34 mouse cellular contexts compared by ENCODE assay signal in the genomic region with DNA sequence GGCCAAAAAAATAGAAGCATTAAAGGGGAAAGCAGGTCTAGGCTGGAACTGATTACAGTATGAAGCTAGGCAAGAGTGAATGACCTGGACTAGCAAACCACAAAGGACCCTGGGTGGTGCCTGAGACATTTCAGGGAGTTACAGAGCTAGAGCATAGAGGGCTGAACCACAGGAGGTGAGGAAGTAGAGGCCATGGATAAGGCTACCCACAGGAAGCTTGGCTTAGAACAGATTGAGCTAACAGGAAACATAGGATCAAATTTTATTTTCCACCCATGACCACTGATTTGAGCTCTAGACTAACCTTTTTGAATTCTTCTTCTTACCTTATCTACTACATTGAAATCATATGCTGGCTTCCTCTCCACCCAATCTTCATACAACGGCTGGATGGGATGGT. TPM values are rescaled to one million over a fixed set of nuclear protein-coding genes. Genes with fewer than 3 reads are reported as not detected.
DNase-seq lines count a peak whose midpoint lies in the region; ATAC-seq and TF ChIP-seq lines count a peak whose summit lies in the region.
"Had no signal": no experiment of that assay in that cellular context is flagged by ENCODE, and none has a peak within 500 bp of the region (broad histone marks: within the 10 kb centered on the region; RNA-seq: fewer than 3 reads in every experiment).

No protein-coding gene starts in this region.

- no peaks in the 10 kb centered on the region for H3K36me3 ChIP-seq in kidney, adult 2 months (ENCODE audit: control insufficient read depth, insufficient read depth, low read length)
- H3K36me3 ChIP-seq in MEL (ENCODE audit: control insufficient read depth in 1 of 2, insufficient read depth in 2 of 2, low read length in 2 of 2) = peaks cover 0 to 15% of the 10 kb centered on the region in 2 experiments; a peak in 2 of 4 replicates
- H3K36me3 ChIP-seq: embryonic facial prominence, embryonic 10.5 days; embryonic facial prominence, embryonic 15.5 days; forebrain, embryonic 12.5 days; heart, embryonic 13.5 days; hindbrain, embryonic 10.5 days; hindbrain, embryonic 15.5 days; limb, embryonic 12.5 days; liver, embryonic 12.5 days; midbrain, embryonic 12.5 days; neural tube, embryonic 13.5 days; stomach, embryonic 15.5 days had no signal

- H3K4me3 ChIP-seq in kidney, adult 2 months (ENCODE audit: insufficient read depth, low read depth, low read length) = no peak overlapping the region
- H3K4me3 ChIP-seq in MEL (ENCODE audit: control insufficient read depth in 1 of 2, insufficient read depth in 1 of 2, low read depth in 2 of 2, low read length in 2 of 2) = no peak overlapping the region
- no peak overlapping the region for H3K4me3 ChIP-seq in cortical plate, adult 2 months (ENCODE audit: insufficient read depth, low read length)
- H3K4me3 ChIP-seq: embryonic facial prominence, embryonic 10.5 days; embryonic facial prominence, embryonic 15.5 days; forebrain, embryonic 12.5 days; heart, adult 2 months; heart, embryonic 13.5 days; hindbrain, embryonic 10.5 days; hindbrain, embryonic 15.5 days; layer of hippocampus, adult 2 months; left cerebral cortex, adult 2 months; limb, embryonic 12.5 days; liver, embryonic 12.5 days; midbrain, embryonic 12.5 days; neural tube, embryonic 13.5 days; stomach, embryonic 15.5 days had no signal

- no peak overlapping the region for H3K9ac ChIP-seq in MEL (ENCODE audit: control insufficient read depth, low read depth, low read length, poor library complexity, severe bottlenecking)
- H3K9ac ChIP-seq: embryonic facial prominence, embryonic 15.5 days; forebrain, embryonic 12.5 days; forebrain, postnatal 0 days; heart, embryonic 13.5 days; hindbrain, embryonic 15.5 days; limb, embryonic 12.5 days; liver, embryonic 12.5 days; midbrain, embryonic 12.5 days; neural tube, embryonic 13.5 days; stomach, embryonic 15.5 days had no signal

- no peak for TF ChIP-seq POLR2A in kidney, adult 2 months (IDR thresholded peaks at IDR 0.05; ENCODE audit: low read depth, low read length)
- no peak for TF ChIP-seq POLR2A in MEL (IDR thresholded peaks at IDR 0.05; ENCODE audit: control insufficient read depth in 1 of 2, insufficient read depth in 1 of 2, low read depth in 1 of 2, low read length in 2 of 2, poor library complexity in 1 of 2)
- no peak for TF ChIP-seq POLR2A in cortical plate, adult 2 months (IDR thresholded peaks at IDR 0.05; ENCODE audit: extremely low read depth, insufficient read depth, low read length)

- no peaks in the 10 kb centered on the region; the same call in 1 of the 2 replicates for H3K79me2 ChIP-seq in MEL (ENCODE audit: control insufficient read depth, insufficient read depth, low read length, poor library complexity)

- peak; percentile 67 to 71 for TF ChIP-seq EP300 in MEL (IDR thresholded peaks at IDR 0.05; ENCODE audit: low read depth in 1 of 2, low read length in 2 of 2)

- DNase-seq in kidney, adult 2 months = no peak
- no peak for DNase-seq in kidney, adult 11 months
- peak; percentile 65 for DNase-seq in MEL (ENCODE audit: low read depth, low spot score)
- no peak for DNase-seq in cerebellum, adult 11-12 months
- DNase-seq: adrenal gland, adult 8-10 months; cerebellum, adult 11 months; cerebellum, adult 9-11 months; forebrain, postnatal 0 days; gastrocnemius, postnatal 14 days; heart, adult 2 months; heart, postnatal 10 days; kidney, adult 18-20 months; kidney, postnatal 36 days; lung, adult 2 months; lung, postnatal 10 days; thymus, adult 18-20 months; thymus, postnatal 25 days had no signal

- no peak for TF ChIP-seq CTCF in kidney, adult 2 months (conservative IDR thresholded peaks at IDR 0.05; ENCODE audit: insufficient read depth, insufficient read length, low read depth, low read length)
- no peak for TF ChIP-seq CTCF in MEL (IDR thresholded peaks at IDR 0.05 in 2 of 3, conservative IDR thresholded peaks at IDR 0.05 in 1 of 3; ENCODE audit: control insufficient read depth in 1 of 3, insufficient read depth in 1 of 3, low read depth in 2 of 3, low read length in 3 of 3, poor library complexity in 1 of 3, severe bottlenecking in 1 of 3)
- TF ChIP-seq CTCF in cortical plate, adult 2 months (IDR thresholded peaks at IDR 0.05; ENCODE audit: extremely low read depth, insufficient read depth, low read length) = no peak

- H3K27me3 ChIP-seq in kidney, adult 2 months (replicated peaks; ENCODE audit: control insufficient read depth, insufficient read depth, low read length) = no peaks in the 10 kb centered on the region
- H3K27me3 ChIP-seq in MEL (ENCODE audit: control insufficient read depth in 1 of 2, insufficient read depth in 2 of 2, low read length in 2 of 2) = no peaks in the 10 kb centered on the region
- H3K27me3 ChIP-seq: embryonic facial prominence, embryonic 15.5 days; forebrain, embryonic 12.5 days; heart, embryonic 13.5 days; hindbrain, embryonic 15.5 days; limb, embryonic 12.5 days; midbrain, embryonic 12.5 days; neural tube, embryonic 13.5 days; stomach, embryonic 15.5 days had no signal

- peak overlapping the region; percentile 3; the same call in 1 of the 2 replicates for H3K27ac ChIP-seq in kidney, adult 2 months (ENCODE audit: insufficient read depth, low read depth, low read length)
- H3K27ac ChIP-seq in MEL (ENCODE audit: control insufficient read depth, low read depth, low read length) = no peak overlapping the region
- peak overlapping the region; percentile 31; the same call in 1 of the 2 replicates for H3K27ac ChIP-seq in cortical plate, adult 2 months (ENCODE audit: insufficient read depth, low read length)
- H3K27ac ChIP-seq: embryonic facial prominence, embryonic 10.5 days; embryonic facial prominence, embryonic 15.5 days; forebrain, embryonic 12.5 days; heart, adult 2 months; heart, embryonic 13.5 days; hindbrain, embryonic 10.5 days; hindbrain, embryonic 15.5 days; left cerebral cortex, adult 2 months; limb, embryonic 12.5 days; liver, embryonic 12.5 days; midbrain, embryonic 12.5 days; neural tube, embryonic 13.5 days; stomach, embryonic 15.5 days had no signal

- WGBS in kidney, adult 2 months = 60% methylated on average over 1 of the region's 1 CpGs

- TF ChIP-seq RAD21 in MEL (IDR thresholded peaks at IDR 0.05; ENCODE audit: low read depth, low read length) = no peak

- ATAC-seq in megakaryocyte-erythroid progenitor cell, adult 5-6 weeks (replicated peaks; ENCODE audit: low FRiP score, low TSS enrichment, poor library complexity, severe bottlenecking) = peak; percentile 47; the same call in 1 of the 2 replicates
- ATAC-seq in cerebellum, adult (ENCODE audit: insufficient number of reproducible peaks, low FRiP score, low TSS enrichment) = no peak
- ATAC-seq: forebrain, postnatal 0 days; inflammation-experienced regulatory T-cells, adult 6 months; liver, embryonic 12.5 days had no signal

- no peaks in the 10 kb centered on the region for H3K9me3 ChIP-seq in MEL (replicated peaks; ENCODE audit: insufficient read depth, low read length)
- H3K9me3 ChIP-seq: embryonic facial prominence, embryonic 10.5 days; embryonic facial prominence, embryonic 15.5 days; forebrain, embryonic 12.5 days; hindbrain, embryonic 15.5 days; limb, embryonic 12.5 days; liver, embryonic 12.5 days; midbrain, embryonic 12.5 days; neural tube, embryonic 13.5 days; stomach, embryonic 15.5 days had no signal

- peaks cover 31% of the 10 kb centered on the region for H3K4me1 ChIP-seq in kidney, adult 2 months (ENCODE audit: control insufficient read depth, insufficient read depth, low read length)
- peaks cover 0 to 13% of the 10 kb centered on the region in 2 experiments; a peak in 2 of 4 replicates for H3K4me1 ChIP-seq in MEL (ENCODE audit: control insufficient read depth in 1 of 2, insufficient read depth in 2 of 2, low read length in 2 of 2)
- H3K4me1 ChIP-seq in cortical plate, adult 2 months (ENCODE audit: control insufficient read depth, insufficient read depth, low read length) = no peaks in the 10 kb centered on the region; the same call in 1 of the 2 replicates
- H3K4me1 ChIP-seq: embryonic facial prominence, embryonic 10.5 days; forebrain, embryonic 12.5 days; hindbrain, embryonic 10.5 days; hindbrain, embryonic 15.5 days; limb, embryonic 12.5 days; liver, embryonic 12.5 days; midbrain, embryonic 12.5 days; neural tube, embryonic 13.5 days; stomach, embryonic 15.5 days had no signal

TF ChIP-seq in MEL, 35 proteins besides CTCF, POLR2A, EP300 and RAD21 (continues in another document):
- no peak for TF ChIP-seq NRF1 (IDR thresholded peaks at IDR 0.05; ENCODE audit: insufficient read depth, low read depth, low read length, poor library complexity, severe bottlenecking)
- TF ChIP-seq RCOR1 (IDR thresholded peaks at IDR 0.05; ENCODE audit: low read depth, low read length) = peak; percentile 97
- no peak for TF ChIP-seq MXI1 (IDR thresholded peaks at IDR 0.05; ENCODE audit: low read depth, low read length)
- TF ChIP-seq POLR2AphosphoS2 (IDR thresholded peaks at IDR 0.05; ENCODE audit: low read length) = no peak
- TF ChIP-seq TAL1 (IDR thresholded peaks at IDR 0.05; ENCODE audit: low read length) = peak; percentile 60
- no peak for TF ChIP-seq SMC3 (IDR thresholded peaks at IDR 0.05; ENCODE audit: low read depth, low read length)
- no peak for TF ChIP-seq ZC3H11A (IDR thresholded peaks at IDR 0.05; ENCODE audit: low read depth, low read length)

RNA-seq across cellular contexts. Expression of gene Zhx3, which starts 12.4 kb away (rescaled TPM):
- polyA plus RNA-seq in kidney, adult 2 months (2012; rRNA removed) = 16.9 and 18.7 TPM in 2 replicates
- total RNA-seq in MEL (2012; rRNA removed) = 4.4 and 5.3 TPM in 2 replicates
- polyA plus RNA-seq in MEL (2012; ENCODE audit: insufficient read depth in 1 of 2, insufficient read length in 2 of 2, low read depth in 1 of 2, low replicate concordance in 2 of 2, missing spikeins in 1 of 2) = 1 to 10 TPM in 1 of 2 experiments, not detected in 1; 4.8 TPM
- polyA plus RNA-seq in cortical plate, adult 2 months (2012; rRNA removed) = 19.8 and 22.3 TPM in 2 replicates
- 4.9 and 6.4 TPM in 2 replicates for total RNA-seq in megakaryocyte-erythroid progenitor cell, adult 5-6 weeks (2014; fragmentation: Nextera tagmentation)
- total RNA-seq in megakaryocyte-erythroid progenitor cell, adult 5-6 weeks (2017) = 4.5 and 5.6 TPM in 2 replicates

RNA-seq across cellular contexts. Expression of gene Lpin3, which starts 20.1 kb away (rescaled TPM):
- 8.4 and 10.1 TPM in 2 replicates for polyA plus RNA-seq in kidney, adult 2 months (2012; rRNA removed)
- 0.07 and 0.08 TPM in 2 replicates for total RNA-seq in MEL (2012; rRNA removed)
- polyA plus RNA-seq in MEL (2012; ENCODE audit: insufficient read depth in 1 of 2, insufficient read length in 2 of 2, low read depth in 1 of 2, low replicate concordance in 2 of 2, missing spikeins in 1 of 2) = under 1 TPM in 1 of 2 experiments, not detected in 1; 0.17 TPM
- polyA plus RNA-seq in cortical plate, adult 2 months (2012; rRNA removed) = 1.1 and 1.3 TPM in 2 replicates
- not detected in 2 replicates for total RNA-seq in megakaryocyte-erythroid progenitor cell, adult 5-6 weeks (2014; fragmentation: Nextera tagmentation)
- total RNA-seq in megakaryocyte-erythroid progenitor cell, adult 5-6 weeks (2017) = not detected in 2 replicates

RNA-seq across cellular contexts. Expression of gene Emilin3, which starts 51.8 kb away (rescaled TPM):
- not detected in 2 replicates for polyA plus RNA-seq in kidney, adult 2 months (2012; rRNA removed)
- total RNA-seq in MEL (2012; rRNA removed) = not detected in 2 replicates
- polyA plus RNA-seq in MEL (2012; ENCODE audit: insufficient read depth in 1 of 2, insufficient read length in 2 of 2, low read depth in 1 of 2, low replicate concordance in 2 of 2, missing spikeins in 1 of 2) = not detected
- polyA plus RNA-seq in cortical plate, adult 2 months (2012; rRNA removed) = 0.10 and 0.21 TPM in 2 replicates
- total RNA-seq in megakaryocyte-erythroid progenitor cell, adult 5-6 weeks (2014; fragmentation: Nextera tagmentation) = not detected in 2 replicates
- not detected in 2 replicates for total RNA-seq in megakaryocyte-erythroid progenitor cell, adult 5-6 weeks (2017)
- total RNA-seq: adrenal gland, adult 8-10 months had no signal
- polyA plus RNA-seq: inflammation-experienced regulatory T-cells, adult 6 months had no signal
